Mouse (Mus musculus): ENCODE data around the gene Ints11. TPM values are rescaled to one million over a fixed set of nuclear protein-coding genes. Genes with fewer than 3 reads are reported as not detected.

Ints11 gene
- total RNA-seq, 1 experiment from 2014 or later, result 25.1 TPM

Other genes starting within 250 kb of the Ints11 start
- gene Cdk11b, start 244.7 kb upstream of the Ints11 start, total RNA-seq (2017), result 50.8 and 66.1 TPM in 2 replicates
- not detected in 2 replicates for gene Gm10563, start 224.1 kb upstream of the Ints11 start, total RNA-seq (2017)
- gene Mmp23, start 216.2 kb upstream of the Ints11 start, total RNA-seq (2017), result 0.91 TPM in 1 of 2 replicates, not detected in the other
- 18.9 and 21.1 TPM in 2 replicates for gene Mib2, start 200.3 kb upstream of the Ints11 start, total RNA-seq (2017)
- gene Fndc10, start 175.2 kb upstream of the Ints11 start, total RNA-seq (2017), result 2.9 and 3.2 TPM in 2 replicates
- 73.2 and 108 TPM in 2 replicates for gene Ssu72, start 164.7 kb upstream of the Ints11 start, total RNA-seq (2017)
- 0.29 TPM in 1 of 2 replicates, not detected in the other for gene Tmem240, start 134.7 kb upstream of the Ints11 start, total RNA-seq (2017)
- 77.0 and 120 TPM in 2 replicates for gene Atad3a, start 108.5 kb upstream of the Ints11 start, total RNA-seq (2017)
- 0.27 and 0.29 TPM in 2 replicates for gene Vwa1, start 94.8 kb upstream of the Ints11 start, total RNA-seq (2017)
- not detected in 2 replicates for gene Tmem88b, start 83.7 kb upstream of the Ints11 start, total RNA-seq (2017)
- not detected in 2 replicates for gene Ankrd65, start 79.1 kb upstream of the Ints11 start, total RNA-seq (2017)
- gene Mrpl20, start 66.7 kb upstream of the Ints11 start, total RNA-seq (2017), result 55.4 and 70.3 TPM in 2 replicates
- 83.7 and 89.3 TPM in 2 replicates for gene Ccnl2, start 57.1 kb upstream of the Ints11 start, total RNA-seq (2017)
- gene Aurkaip1, start 38.3 kb upstream of the Ints11 start, total RNA-seq (2017), result 89.9 and 123 TPM in 2 replicates
- not detected in 2 replicates for gene Mxra8, start 29.9 kb upstream of the Ints11 start, total RNA-seq (2017)
- 9.2 and 11.4 TPM in 2 replicates for gene Dvl1, start 22.1 kb upstream of the Ints11 start, total RNA-seq (2017)
- 0.09 TPM in 1 of 2 replicates, not detected in the other for gene Tas1r3, start 6.2 kb upstream of the Ints11 start, total RNA-seq (2017)
- gene Cptp, start 106 bp upstream of the Ints11 start, total RNA-seq (2017), result 9.2 and 10.2 TPM in 2 replicates
- gene Pusl1, start 22.2 kb downstream of the Ints11 start, total RNA-seq (2017), result 18.1 and 39.2 TPM in 2 replicates
- gene Acap3, start 22.3 kb downstream of the Ints11 start, total RNA-seq (2017), result 18.0 and 20.1 TPM in 2 replicates
- 91.5 and 103 TPM in 2 replicates for gene Ube2j2, start 74.3 kb downstream of the Ints11 start, total RNA-seq (2017)
- 70.8 and 78.2 TPM in 2 replicates for gene C1qtnf12, start 92.8 kb downstream of the Ints11 start, total RNA-seq (2017)
- 7.5 and 9.0 TPM in 2 replicates for gene B3galt6, start 123.1 kb downstream of the Ints11 start, total RNA-seq (2017)
- 125 and 157 TPM in 2 replicates for gene Sdf4, start 123.3 kb downstream of the Ints11 start, total RNA-seq (2017)
- not detected in 2 replicates for gene Tnfrsf4, start 144.3 kb downstream of the Ints11 start, total RNA-seq (2017)
- 6.1 and 9.8 TPM in 2 replicates for gene Tnfrsf18, start 156.6 kb downstream of the Ints11 start, total RNA-seq (2017)
- gene Ttll10, start 189.9 kb downstream of the Ints11 start, total RNA-seq (2017), result not detected in 2 replicates
- gene 9430015G10Rik, start 240.4 kb downstream of the Ints11 start, total RNA-seq (2017), result 34.1 and 42.2 TPM in 2 replicates